Mouse (Mus musculus) T-cell, adult 2 months (primary cell): ENCODE measurements around the gene Zmynd8.

ENCODE experiments used
- DNase-seq: peaks from one replicate; pipeline ENCODE4 v3.0.0; 2022; ENCODE audit warnings: low spot score

Zmynd8 gene

DNA sequence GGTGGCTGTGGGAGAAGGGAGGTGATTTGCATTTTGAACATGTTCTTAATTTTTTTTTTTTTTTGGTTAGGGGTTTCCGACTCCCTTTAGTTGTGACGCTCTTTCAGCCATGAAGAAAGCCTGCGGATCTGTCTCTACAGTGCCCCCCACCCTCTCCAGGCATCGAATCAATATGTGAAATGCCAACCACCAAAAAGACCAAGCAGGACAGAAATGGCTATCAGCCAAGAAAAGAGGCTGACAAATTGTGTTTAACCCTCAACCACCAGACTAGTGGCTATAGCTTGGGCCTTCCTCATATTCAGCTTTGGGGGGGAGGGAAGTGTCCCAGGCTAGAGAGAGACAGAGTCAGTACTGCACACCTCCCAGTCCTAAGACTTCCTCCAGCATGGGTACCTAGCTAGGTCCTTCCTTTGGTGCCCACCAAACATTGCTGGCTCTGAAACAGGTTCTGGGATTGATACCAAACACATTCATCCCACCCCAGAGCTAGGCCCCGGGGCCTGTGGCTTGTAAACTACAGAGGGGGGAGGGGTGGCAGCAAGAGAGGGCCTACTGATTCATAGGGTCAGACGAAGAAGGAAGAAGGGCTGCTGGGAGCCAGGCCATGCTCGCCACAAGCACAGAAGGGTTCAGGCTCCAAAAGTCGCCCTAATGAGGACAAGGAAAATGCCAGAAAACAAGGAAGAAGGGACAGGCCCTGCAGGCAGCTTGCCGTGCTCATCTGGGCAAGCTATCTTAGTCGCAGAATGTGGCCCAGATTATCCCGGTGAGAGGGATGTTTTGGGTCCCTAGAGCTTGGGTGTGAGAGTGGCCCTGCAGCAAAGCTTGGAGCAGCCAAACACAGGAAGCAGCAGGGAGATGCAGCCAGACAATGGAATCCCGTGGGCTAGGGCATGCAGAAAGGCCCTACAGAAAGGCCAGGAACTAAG is 40.1 kb downstream of the Zmynd8 start:
- DNase-seq, result no peak

DNA sequence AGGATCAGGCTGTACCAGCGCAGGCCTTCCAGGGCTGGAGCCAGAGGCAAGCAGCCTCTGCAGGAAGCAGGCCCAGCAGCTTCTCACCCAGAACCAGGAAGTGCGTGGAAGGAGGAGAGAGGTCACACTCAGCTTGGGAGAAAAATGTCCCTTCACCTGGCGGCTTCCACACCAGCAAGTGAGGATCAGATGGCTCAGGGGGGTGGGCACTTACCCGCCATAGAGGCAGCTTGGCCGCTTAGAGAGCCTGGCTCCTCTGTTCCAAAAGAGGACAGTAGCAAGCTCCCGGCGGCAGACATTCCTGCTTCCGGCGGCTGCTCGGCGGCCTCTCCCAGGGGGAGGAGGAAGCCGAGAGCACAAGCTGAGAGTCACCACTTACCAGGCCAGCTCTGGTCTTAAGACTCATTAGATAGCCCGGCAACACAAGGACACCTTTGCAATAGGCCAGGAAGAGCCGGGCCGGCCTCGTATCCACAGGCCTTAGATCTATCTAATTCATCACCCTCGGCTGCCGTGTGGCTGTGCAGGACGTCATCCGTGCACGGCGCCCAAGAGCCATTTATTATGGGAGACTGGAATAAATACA is 40.9 kb downstream of the Zmynd8 start:
- DNase-seq, result no peak

GRCm38 (mm10) chr2:165857395-165857831 is 41.4 kb downstream of the Zmynd8 start:
- DNase-seq, result no peak

- DNase-seq, result no peak
Observed at GRCm38 (mm10) chr2:165856611-165857200, 42.1 kb downstream of the Zmynd8 start.

DNA sequence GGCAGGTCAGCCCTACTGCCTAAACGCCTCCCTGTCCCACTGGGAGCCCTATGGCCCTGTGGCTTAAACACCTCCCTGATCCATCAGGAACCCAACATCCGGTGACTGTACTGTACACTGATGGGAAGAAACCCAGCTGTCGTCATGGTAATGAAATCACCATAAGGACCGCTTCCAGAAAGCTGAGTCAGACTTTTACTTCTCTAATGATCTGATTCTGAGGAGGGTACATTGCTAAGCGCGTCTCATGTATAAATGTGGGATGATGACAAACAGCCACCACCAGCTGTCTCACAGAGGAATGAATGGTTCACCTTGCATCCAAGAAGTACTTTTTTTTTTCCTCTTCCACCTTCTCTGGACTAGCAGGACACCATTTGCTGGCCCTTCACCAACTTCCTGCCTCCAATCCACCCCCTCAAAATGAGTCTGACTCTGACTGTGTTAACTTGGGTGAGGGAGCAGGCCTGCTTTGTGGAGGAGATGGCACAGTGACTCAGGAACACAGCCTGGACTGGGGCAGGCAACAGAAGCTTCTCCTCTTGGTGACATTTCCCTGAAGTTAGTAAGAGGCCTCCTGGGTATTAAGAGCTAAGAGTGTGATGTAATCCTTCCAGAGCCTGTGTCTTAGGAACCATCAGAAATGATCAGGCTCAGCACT is 43.0 kb downstream of the Zmynd8 start:
- DNase-seq, result no peak

GRCm38 (mm10) chr2:165854207-165854968 is 44.4 kb downstream of the Zmynd8 start:
- DNase-seq, result peak; percentile 69

GRCm38 (mm10) chr2:165852896-165853633 is 45.8 kb downstream of the Zmynd8 start:
- no peak for DNase-seq

DNA sequence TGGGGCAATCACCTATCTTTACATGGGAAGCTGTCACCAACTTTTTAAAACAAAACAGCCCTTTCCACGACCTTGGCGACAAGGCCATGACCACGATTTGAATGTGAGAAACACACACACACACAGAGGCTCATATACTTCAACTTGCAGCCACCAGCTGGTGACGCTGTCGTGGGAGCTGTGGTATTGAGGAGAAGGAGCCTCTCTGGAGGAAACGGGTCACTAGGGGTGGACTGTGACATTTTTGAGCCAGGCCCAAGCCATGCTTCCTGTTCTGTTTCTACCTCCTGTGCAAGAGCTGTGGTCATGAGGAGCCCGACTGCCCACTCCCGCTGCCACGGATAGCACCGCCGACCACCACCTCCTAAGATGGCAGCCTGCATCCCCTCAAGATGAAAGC is 46.4 kb downstream of the Zmynd8 start:
- DNase-seq, result no peak

DNA sequence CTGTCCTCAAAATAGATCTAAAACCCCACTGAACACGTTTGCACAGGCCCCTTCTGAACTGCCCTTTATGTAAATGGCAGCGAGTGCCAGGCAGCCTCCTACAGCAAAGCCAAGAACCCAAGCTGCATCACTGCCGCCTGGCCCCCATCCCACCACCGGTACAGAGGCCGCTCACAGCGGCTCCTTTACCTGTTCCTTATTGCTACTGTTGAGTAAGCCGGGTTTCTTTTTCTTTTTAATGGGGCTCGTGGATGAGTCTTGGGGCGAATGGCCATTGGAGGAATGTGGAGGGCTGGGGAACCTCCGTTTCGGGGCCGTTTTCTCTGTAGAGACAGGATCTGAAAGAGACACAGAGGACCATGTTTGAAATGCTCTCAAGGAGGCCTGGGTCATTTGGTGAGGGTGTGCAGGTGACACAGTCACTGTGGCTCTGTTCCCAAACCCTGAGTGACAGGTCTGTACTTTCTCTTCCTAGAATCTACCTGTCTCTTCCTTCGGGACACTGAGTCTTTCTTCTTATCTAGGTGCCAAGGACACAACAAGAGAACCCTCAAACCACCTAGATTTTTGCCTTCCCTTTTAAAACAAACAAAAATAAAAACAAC is 46.9 kb downstream of the Zmynd8 start:
- no peak for DNase-seq

- DNase-seq, result no peak
Observed at GRCm38 (mm10) chr2:165850826-165851225, 48.0 kb downstream of the Zmynd8 start.

- no peak for DNase-seq
Observed at GRCm38 (mm10) chr2:165849129-165849528, 49.7 kb downstream of the Zmynd8 start.

GRCm38 (mm10) chr2:165846787-165847186 is 52.0 kb downstream of the Zmynd8 start:
- DNase-seq, result no peak

- DNase-seq, result no peak
Observed at GRCm38 (mm10) chr2:165845490-165845889, 53.3 kb downstream of the Zmynd8 start.

DNA sequence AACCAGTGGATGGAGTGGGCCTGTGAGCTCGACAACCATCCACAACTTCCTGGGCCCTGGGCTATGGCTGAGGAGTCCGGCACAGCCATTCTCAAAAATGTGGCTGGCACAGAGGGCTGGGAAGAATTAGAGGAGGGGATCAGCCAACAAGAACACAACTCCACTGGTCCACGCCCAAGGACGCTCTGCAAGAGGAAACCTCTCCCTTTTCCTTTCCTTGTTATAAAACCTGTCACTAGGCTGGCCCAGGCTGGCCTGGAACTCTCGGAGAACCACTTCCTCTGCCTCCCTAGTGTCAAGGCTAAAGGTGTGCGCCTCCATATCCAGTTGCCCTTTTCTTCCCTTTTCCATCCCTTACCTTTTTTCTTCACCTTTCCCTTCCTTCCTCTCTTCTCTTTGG is 55.5 kb downstream of the Zmynd8 start:
- DNase-seq, result no peak

DNA sequence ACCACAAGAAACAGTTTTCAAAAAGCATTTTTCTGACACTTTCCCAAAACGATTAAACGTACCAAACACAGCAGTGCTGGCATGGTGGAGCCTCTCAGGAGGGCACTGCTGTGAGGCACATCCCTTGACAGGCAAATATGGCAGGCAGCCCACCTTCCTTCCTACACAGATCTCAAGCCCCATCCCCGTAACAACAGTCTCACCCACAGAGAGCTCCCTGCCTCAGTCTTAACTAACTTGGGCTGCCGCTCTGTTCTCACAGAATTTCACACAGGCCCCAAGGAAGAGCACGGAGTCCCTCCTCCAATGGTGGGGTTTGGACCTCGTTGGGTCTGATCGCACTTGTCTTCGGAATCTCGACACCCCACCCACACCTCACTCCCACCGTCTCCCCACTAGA is 56.6 kb downstream of the Zmynd8 start:
- no peak for DNase-seq

GRCm38 (mm10) chr2:165841805-165842204 is 57.0 kb downstream of the Zmynd8 start:
- no peak for DNase-seq

GRCm38 (mm10) chr2:165840852-165841251 is 58.0 kb downstream of the Zmynd8 start:
- no peak for DNase-seq

- DNase-seq, result no peak
Observed at GRCm38 (mm10) chr2:165839317-165839652, 59.5 kb downstream of the Zmynd8 start.

DNA sequence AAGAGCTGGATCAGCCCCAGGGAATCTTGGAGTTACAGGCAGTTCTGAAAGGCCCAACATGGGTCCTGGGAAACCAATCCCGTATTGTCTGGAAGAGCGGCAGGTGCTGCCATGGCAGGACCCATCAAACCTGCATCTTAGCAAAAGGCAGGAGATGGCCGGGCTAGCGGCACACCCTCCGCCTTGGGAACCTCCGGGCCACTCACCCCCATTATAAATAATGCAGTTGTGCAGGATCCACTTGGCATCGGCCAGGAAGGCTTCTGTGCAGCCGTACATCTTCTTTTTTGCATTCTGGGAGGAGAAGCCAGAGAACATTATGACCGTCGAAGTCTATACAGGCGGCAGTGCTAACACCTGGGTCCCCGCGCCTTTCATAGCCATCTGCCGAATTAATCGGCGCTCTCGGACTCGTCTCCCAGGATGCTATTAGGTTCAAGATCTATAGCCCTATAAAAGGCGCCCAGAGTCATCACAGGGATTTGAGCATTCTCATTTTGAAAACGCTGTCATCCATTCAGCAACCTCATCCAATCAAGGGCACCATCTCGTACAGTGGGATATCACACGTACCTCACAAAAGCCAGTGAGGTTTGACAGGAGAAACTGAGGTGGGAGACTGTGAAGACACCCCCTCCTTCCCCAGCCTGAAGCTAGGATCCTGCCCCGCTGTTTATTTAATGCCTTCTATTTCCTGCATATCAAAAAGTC is 60.1 kb downstream of the Zmynd8 start:
- DNase-seq, result no peak

DNA sequence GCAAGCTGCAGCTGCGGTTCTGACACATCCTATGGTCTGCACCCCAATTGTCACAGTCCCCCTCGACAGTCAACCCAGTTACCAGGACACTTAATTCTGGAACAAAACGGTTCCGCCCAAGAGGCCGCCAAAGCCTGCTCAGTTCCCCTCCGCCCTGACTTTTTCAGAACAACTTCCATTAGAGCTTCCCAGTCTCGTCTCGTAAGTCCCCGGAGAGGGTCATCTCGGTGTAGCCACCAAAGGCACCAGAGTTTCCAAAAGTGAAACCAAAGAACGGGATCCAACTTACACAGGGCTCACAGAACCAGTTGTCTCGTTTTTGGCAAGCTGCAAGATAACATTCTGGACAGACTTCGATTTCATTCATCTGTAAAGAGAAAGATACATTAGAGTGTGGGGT is 64.2 kb downstream of the Zmynd8 start:
- no peak for DNase-seq
